Mouse (Mus musculus): ENCODE data around the gene Lrrc51. TPM values are rescaled to one million over a fixed set of nuclear protein-coding genes. Genes with fewer than 3 reads are reported as not detected.
"Not testable (repeated sequence)": the region's sequence is repeated elsewhere in the genome, so short reads cannot be mapped to it uniquely, and the experiment has no call there.

The Lrrc51 gene
- polyA plus RNA-seq, 1 experiment from 2014 or later, result 8.7 TPM

DNA sequence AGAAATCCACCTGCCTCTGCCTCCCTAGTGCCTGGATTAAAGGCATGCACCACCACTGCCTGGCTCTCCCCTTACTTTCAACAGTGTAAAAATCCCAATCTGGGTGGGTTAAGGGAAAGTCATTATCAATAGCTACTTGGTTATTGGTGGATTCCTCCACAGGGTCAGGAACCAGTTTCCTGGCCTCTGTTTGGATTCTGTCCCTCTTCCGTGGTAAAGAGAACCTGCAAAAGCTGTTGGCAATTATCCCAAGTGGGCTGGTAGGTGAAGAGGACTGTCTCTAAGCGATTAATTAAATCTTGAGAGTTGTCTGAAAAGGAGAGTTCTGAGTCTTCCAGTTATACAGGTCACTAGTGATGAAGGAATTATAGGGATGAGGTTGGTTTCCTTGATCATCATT lies 4.7 kb upstream of the Lrrc51 start:
- H3K9ac ChIP-seq (replicated peaks), result no peak overlapping the region
- H3K27me3 ChIP-seq, result no peaks in the 10 kb centered on the region
- ATAC-seq (ENCODE audit: insufficient number of reproducible peaks, insufficient read depth, low FRiP score, low TSS enrichment, low read depth), result no peak
- no peak overlapping the region for H3K4me3 ChIP-seq (replicated peaks)
- no peak overlapping the region for H3K4me2 ChIP-seq
- no peak overlapping the region for H3K27ac ChIP-seq
- H3K9me3 ChIP-seq, result no peaks in the 10 kb centered on the region
- WGBS, result 82% methylated on average over 2 of the region's 2 CpGs
- H3K4me1 ChIP-seq (replicated peaks), result peaks cover 8% of the 10 kb centered on the region; the same call in 1 of the 2 replicates
- peaks cover 15% of the 10 kb centered on the region; the same call in 1 of the 2 replicates for H3K36me3 ChIP-seq

DNA sequence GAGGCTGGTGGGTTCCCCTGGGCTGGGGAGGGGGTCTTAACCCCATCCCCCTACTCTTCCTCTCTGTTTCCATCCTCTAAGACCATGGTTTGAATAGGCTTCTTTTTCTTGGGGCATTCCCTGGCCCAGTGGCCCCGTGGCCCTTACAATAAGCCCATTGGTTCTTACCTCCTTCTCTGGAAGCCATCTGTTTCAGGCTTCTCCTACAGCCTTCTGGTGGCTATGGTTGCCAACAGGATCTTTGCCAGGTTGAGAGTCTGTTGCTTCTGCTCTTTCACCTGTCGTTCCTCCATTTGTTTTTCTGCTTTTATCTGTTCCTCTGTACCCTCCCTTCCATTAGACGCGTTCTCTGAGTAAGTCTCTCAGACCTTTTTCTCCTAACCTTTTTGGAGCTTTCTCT lies 3.9 kb upstream of the Lrrc51 start:
- Histone ChIP-seq H3K9ac (replicated peaks) (no peak overlapping the region), H3K27me3 (no peaks in the 10 kb centered on the region), H3K4me1 (replicated peaks) (peaks cover 11% of the 10 kb centered on the region; the same call in 1 of the 2 replicates), H3K36me3 (peaks cover 15% of the 10 kb centered on the region; the same call in 1 of the 2 replicates), H3K9me3 (no peaks in the 10 kb centered on the region), H3K27ac (no peak overlapping the region), H3K4me2 (no peak overlapping the region), H3K4me3 (replicated peaks) (no peak overlapping the region)
- ATAC-seq (ENCODE audit: insufficient number of reproducible peaks, insufficient read depth, low FRiP score, low TSS enrichment, low read depth), result no peak
- WGBS, result 98% methylated on average over 4 of the region's 4 CpGs

DNA sequence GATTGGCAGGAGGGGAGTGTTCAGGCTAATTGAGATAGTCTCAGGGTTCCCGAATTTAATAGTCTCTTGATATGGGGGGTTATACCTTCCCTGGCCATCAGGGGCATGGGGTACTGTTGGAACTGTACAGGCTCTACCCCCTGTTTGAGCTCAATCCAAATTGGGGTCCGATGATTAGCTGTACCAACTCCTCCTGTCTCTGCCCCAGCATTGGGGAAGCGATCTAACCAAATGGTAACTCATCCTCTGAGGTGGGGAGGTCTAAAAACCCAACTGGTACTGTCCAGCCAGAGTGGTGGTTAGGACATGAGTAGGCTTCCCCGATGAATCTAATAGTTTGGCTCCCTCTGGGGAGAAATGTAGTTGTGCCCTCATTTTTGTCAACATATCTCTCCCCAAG lies 3.3 kb upstream of the Lrrc51 start:
- WGBS, result 94% methylated on average over 4 of the region's 4 CpGs
- no peak for ATAC-seq (ENCODE audit: insufficient number of reproducible peaks, insufficient read depth, low FRiP score, low TSS enrichment, low read depth)

DNA sequence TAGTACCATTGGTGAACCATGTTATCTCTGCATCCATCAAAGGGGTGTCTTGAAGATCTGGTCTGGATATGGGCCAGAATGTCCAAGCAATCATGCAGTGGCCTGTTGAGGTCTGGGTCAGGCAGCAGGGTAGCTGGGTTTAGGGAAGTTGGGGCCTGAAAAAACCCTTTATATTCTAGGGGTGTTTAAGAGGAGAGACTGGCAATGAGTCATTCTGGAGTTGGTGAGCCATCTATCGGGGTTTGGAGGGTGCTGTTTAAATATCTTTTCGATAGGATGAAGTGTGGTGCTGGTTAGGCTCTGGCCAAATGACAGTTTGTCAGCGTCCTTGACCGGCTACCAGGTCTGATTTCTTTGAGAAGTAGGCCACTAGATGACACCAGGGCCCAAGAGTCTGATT lies 2.3 kb upstream of the Lrrc51 start:
- Histone ChIP-seq H3K4me2 (no peak overlapping the region), H3K9ac (replicated peaks) (no peak overlapping the region), H3K27ac (no peak overlapping the region), H3K4me1 (replicated peaks) (peaks cover 14% of the 10 kb centered on the region; the same call in 1 of the 2 replicates), H3K9me3 (no peaks in the 10 kb centered on the region), H3K4me3 (replicated peaks) (no peak overlapping the region), H3K27me3 (no peaks in the 10 kb centered on the region), H3K36me3 (peaks cover 15% of the 10 kb centered on the region; the same call in 1 of the 2 replicates)
- WGBS, result 93% methylated on average over 4 of the region's 4 CpGs
- ATAC-seq (ENCODE audit: insufficient number of reproducible peaks, insufficient read depth, low FRiP score, low TSS enrichment, low read depth), result no peak

More for the DNA sequence above, 3.3 kb upstream of the Lrrc51 start:
- no peak overlapping the region for H3K9ac ChIP-seq (replicated peaks)
- H3K27me3 ChIP-seq, result no peaks in the 10 kb centered on the region
- H3K4me1 ChIP-seq (replicated peaks), result peaks cover 14% of the 10 kb centered on the region; the same call in 1 of the 2 replicates
- no peak overlapping the region for H3K27ac ChIP-seq
- no peak overlapping the region for H3K4me2 ChIP-seq
- H3K4me3 ChIP-seq (replicated peaks), result no peak overlapping the region
- H3K9me3 ChIP-seq, result no peaks in the 10 kb centered on the region
- peaks cover 15% of the 10 kb centered on the region; the same call in 1 of the 2 replicates for H3K36me3 ChIP-seq

DNA sequence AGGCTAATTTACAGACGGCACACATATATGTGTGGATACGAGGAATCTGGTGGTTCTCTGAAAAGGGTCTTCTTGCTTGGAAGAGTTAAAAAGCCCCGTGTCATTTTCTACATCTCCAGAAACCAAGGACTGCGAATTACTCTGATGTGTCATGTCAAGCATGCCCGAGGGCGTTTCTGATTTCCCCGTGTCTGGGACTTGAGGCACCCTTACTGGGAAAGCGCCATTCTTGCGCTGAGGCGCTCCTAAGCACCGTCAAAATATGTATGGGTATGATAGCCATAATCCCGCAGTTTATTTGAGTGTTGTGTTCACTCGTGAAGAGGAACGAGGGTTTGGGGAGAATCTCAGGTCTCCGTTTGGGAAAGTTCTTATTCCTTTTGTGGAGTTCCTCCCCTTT lies 395 bp downstream of the Lrrc51 start:
- H3K36me3 ChIP-seq, result peaks cover 1% of the 10 kb centered on the region; the same call in 1 of the 2 replicates
- H3K9ac ChIP-seq (replicated peaks), result peak overlapping the region; percentile 67
- H3K27ac ChIP-seq, result peak overlapping the region; percentile 76
- no peaks in the 10 kb centered on the region for H3K9me3 ChIP-seq
- 5% methylated on average over 15 of the region's 15 CpGs for WGBS
- no peaks in the 10 kb centered on the region for H3K27me3 ChIP-seq
- peaks cover 14% of the 10 kb centered on the region; the same call in 1 of the 2 replicates for H3K4me1 ChIP-seq (replicated peaks)
- peak overlapping the region; percentile 69 for H3K4me2 ChIP-seq
- ATAC-seq (ENCODE audit: insufficient number of reproducible peaks, insufficient read depth, low FRiP score, low TSS enrichment, low read depth), result no peak
- peak overlapping the region; percentile 79 for H3K4me3 ChIP-seq (replicated peaks)

DNA sequence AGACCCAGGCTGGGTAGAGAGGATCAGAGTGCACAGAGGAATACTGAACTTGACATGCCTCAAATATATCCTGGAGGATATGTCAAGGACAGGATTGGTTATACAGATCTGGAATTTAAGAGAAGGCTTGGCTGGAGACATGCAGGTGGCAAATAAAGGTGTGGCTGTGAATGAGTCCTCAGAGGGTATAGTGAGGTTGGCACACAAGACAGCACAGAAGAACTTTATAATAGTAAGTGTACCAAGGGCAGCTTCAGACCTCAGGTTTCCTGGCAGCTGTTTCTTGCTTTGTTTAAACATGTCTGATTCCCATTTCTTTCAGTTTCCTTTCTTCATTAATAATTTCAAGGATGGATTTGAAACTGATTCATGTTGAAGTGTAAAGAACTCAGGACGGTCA lies 1.1 kb downstream of the Lrrc51 start:
- WGBS, result 92% methylated on average over 1 of the region's 1 CpGs

DNA sequence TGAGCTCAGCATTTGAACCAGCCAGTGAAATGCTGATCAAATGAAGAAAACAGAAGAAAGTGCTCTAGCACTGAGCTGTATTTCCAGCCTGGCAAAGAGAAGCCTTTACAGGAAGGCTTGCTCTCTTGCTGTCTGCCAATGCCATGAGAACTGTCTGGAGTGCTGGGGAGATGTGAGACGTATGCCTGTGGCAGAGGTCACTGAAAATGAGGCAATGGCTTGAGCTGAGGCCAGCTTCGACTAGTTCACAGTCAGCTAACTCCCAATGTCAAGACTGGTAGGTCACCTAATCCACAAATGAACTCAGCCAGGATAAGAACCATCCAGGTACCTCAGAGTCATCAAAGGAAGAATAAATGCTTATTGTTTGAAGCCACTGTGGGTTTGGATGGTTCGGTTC lies 5.6 kb downstream of the Lrrc51 start:
- H3K27ac ChIP-seq, result no peak overlapping the region
- H3K4me1 ChIP-seq (replicated peaks), result peaks cover 6% of the 10 kb centered on the region; the same call in 1 of the 2 replicates
- H3K27me3 ChIP-seq, result no peaks in the 10 kb centered on the region
- ATAC-seq (ENCODE audit: insufficient number of reproducible peaks, insufficient read depth, low FRiP score, low TSS enrichment, low read depth), result no peak
- no peak overlapping the region for H3K9ac ChIP-seq (replicated peaks)
- no peak overlapping the region for H3K4me3 ChIP-seq (replicated peaks)
- no peaks in the 10 kb centered on the region for H3K9me3 ChIP-seq
- 87% methylated on average over 3 of the region's 3 CpGs for WGBS
- H3K36me3 ChIP-seq, result no peaks in the 10 kb centered on the region
- no peak overlapping the region for H3K4me2 ChIP-seq

More for the DNA sequence above, 1.1 kb downstream of the Lrrc51 start:
- no peaks in the 10 kb centered on the region for H3K27me3 ChIP-seq
- peaks cover 14% of the 10 kb centered on the region; the same call in 1 of the 2 replicates for H3K4me1 ChIP-seq (replicated peaks)
- H3K4me2 ChIP-seq, result peak overlapping the region; percentile 69
- H3K4me3 ChIP-seq (replicated peaks), result peak overlapping the region; percentile 79; the same call in 1 of the 2 replicates
- no peaks in the 10 kb centered on the region; the same call in 1 of the 2 replicates for H3K36me3 ChIP-seq
- no peak for ATAC-seq (ENCODE audit: insufficient number of reproducible peaks, insufficient read depth, low FRiP score, low TSS enrichment, low read depth)
- no peak overlapping the region for H3K9ac ChIP-seq (replicated peaks)
- H3K9me3 ChIP-seq, result no peaks in the 10 kb centered on the region
- no peak overlapping the region for H3K27ac ChIP-seq

DNA sequence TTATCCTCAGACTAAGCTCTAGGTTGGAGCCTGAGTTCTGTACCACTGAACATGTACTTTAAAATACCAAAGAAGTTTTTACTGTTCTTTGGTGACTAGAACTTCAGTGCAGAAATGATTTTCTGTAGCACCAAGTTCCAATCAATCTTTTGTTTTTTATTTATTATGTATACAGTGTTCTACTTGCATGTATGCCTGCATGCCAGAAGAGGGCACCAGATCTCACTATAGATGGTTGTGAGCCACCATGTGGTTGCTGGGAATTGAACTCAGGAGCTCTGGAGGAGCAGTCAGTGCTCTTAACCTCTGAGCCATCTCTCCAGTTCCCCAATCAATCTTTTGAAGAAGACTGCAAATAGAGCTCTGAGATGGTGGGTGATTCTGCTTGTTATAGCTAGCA lies 7.8 kb downstream of the Lrrc51 start:
- H3K9me3 ChIP-seq; H3K36me3 ChIP-seq; H3K27ac ChIP-seq; H3K9ac ChIP-seq (replicated peaks); H3K4me2 ChIP-seq; H3K4me1 ChIP-seq (replicated peaks); H3K27me3 ChIP-seq; H3K4me3 ChIP-seq (replicated peaks); ATAC-seq (ENCODE audit: insufficient number of reproducible peaks, insufficient read depth, low FRiP score, low TSS enrichment, low read depth): not testable (repeated sequence)

DNA sequence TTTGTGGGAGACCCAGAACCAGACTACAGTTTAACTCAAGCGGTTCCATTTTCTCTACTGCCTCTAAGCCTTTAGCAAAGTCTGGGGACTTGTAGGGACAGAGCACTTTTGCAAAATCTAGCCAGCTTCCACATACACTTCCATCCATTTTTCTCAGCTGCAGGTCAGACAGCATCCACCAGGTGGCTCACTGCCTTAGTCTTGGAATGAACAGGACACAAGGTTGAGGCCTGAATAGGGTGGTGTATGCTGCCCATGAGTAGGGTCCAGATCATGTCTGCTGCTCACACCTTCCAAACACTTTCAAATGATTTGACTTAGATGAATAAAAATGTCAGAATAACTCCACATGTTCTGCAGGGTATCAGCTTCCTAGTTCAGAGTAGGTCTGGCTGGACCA lies 15.6 kb downstream of the Lrrc51 start:
- no peaks in the 10 kb centered on the region for H3K27me3 ChIP-seq
- ATAC-seq (ENCODE audit: insufficient number of reproducible peaks, insufficient read depth, low FRiP score, low TSS enrichment, low read depth), result peak; percentile 61; the same call in 1 of the 2 replicates
- H3K4me1 ChIP-seq (replicated peaks), result no peaks in the 10 kb centered on the region
- no peak overlapping the region for H3K9ac ChIP-seq (replicated peaks)
- no peak overlapping the region for H3K4me3 ChIP-seq (replicated peaks)
- no peak overlapping the region for H3K27ac ChIP-seq
- peaks cover 25% of the 10 kb centered on the region for H3K36me3 ChIP-seq
- H3K9me3 ChIP-seq, result no peaks in the 10 kb centered on the region
- no peak overlapping the region for H3K4me2 ChIP-seq
- 19% methylated on average over 1 of the region's 1 CpGs for WGBS

DNA sequence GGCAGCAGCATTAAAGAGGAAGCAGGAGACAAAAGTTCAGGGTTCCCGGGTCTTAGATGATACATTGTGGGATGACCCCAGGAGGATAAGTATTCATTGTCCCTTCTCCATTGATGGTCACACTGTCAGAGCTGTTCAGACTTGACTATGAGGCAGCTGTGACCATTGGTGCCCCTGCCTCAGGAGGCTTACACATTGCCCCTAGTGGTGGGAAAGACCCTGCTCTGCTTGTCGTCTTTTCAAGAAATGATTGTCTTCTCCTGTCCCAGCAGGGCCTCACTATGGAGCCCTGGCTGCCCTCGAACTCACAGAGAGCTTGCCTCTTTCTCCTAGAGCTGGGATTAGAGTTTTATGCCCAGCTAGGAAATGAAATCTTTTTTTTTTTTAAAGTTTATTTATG lies 21.7 kb downstream of the Lrrc51 start:
- Histone ChIP-seq H3K9ac (replicated peaks) (no peak overlapping the region), H3K4me1 (replicated peaks) (0 out of 2 replicates have a peak, but pooled peaks cover 2% of the 10 kb centered on the region), H3K9me3 (no peaks in the 10 kb centered on the region), H3K4me3 (replicated peaks) (no peak overlapping the region), H3K27ac (no peak overlapping the region), H3K36me3 (peaks cover 70% of the 10 kb centered on the region), H3K27me3 (no peaks in the 10 kb centered on the region), H3K4me2 (no peak overlapping the region)
- 65% methylated on average over 3 of the region's 3 CpGs for WGBS
- ATAC-seq (ENCODE audit: insufficient number of reproducible peaks, insufficient read depth, low FRiP score, low TSS enrichment, low read depth), result no peak

DNA sequence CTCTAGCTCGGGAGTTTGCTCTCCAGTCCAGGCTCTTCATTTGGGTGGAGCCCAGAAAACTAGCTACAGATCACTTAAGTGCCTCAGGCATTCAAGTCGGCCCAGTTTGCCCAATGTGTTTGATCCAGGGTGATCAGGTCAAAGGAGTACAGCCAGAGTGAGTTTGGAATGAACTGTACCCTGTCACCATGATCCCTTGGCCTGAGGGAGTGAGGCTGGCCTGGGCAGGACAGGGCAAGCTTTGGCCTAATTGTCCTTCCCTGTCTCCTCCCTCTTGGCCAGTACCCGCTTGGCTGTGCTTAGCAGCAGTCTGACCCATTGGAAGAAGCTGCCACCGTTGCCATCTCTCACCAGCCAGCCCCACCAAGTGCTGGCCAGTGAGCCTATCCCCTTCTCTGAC lies 23.6 kb downstream of the Lrrc51 start:
- H3K27me3 ChIP-seq, result no peaks in the 10 kb centered on the region
- no peak overlapping the region for H3K27ac ChIP-seq
- WGBS, result 72% methylated on average over 4 of the region's 4 CpGs
- no peak overlapping the region for H3K9ac ChIP-seq (replicated peaks)
- H3K4me2 ChIP-seq, result no peak overlapping the region
- no peak for ATAC-seq (ENCODE audit: insufficient number of reproducible peaks, insufficient read depth, low FRiP score, low TSS enrichment, low read depth)
- no peak overlapping the region for H3K4me3 ChIP-seq (replicated peaks)
- peaks cover 66% of the 10 kb centered on the region for H3K36me3 ChIP-seq
- H3K4me1 ChIP-seq (replicated peaks), result peaks cover 8% of the 10 kb centered on the region; the same call in 1 of the 2 replicates
- H3K9me3 ChIP-seq, result no peaks in the 10 kb centered on the region

DNA sequence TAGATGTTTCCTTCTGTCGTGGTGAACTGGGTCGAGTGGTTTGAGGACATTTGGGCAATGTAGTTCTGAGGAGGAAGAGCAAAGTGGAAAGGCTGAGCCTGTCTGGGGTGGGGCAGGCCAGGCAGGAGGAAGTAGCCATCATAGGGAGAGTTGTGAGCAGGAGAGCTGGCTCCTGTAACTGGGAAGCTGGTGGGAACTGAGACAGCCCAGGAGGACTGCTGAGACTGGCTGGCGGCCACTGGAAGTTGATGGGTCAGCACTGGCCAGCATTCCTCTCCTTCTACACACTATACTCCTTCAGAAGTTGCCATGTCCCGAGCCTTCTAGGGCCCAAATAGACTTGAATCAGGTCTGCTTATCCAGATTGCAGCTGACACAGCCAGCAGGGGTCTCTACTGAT lies 25.3 kb downstream of the Lrrc51 start:
- ATAC-seq (ENCODE audit: insufficient number of reproducible peaks, insufficient read depth, low FRiP score, low TSS enrichment, low read depth), result no peak
- peaks cover 48% of the 10 kb centered on the region for H3K36me3 ChIP-seq
- no peaks in the 10 kb centered on the region for H3K9me3 ChIP-seq
- no peak overlapping the region for H3K4me3 ChIP-seq (replicated peaks)
- no peak overlapping the region for H3K9ac ChIP-seq (replicated peaks)
- H3K4me1 ChIP-seq (replicated peaks), result peaks cover 8% of the 10 kb centered on the region; the same call in 1 of the 2 replicates
- no peak overlapping the region for H3K27ac ChIP-seq
- H3K4me2 ChIP-seq, result no peak overlapping the region
- WGBS, result 77% methylated on average over 4 of the region's 4 CpGs
- no peaks in the 10 kb centered on the region for H3K27me3 ChIP-seq

Measured in limb, embryonic 12.5 days (tissue).